Mouse (Mus musculus) brain, adult 2 months (tissue): ENCODE data around the gene Mrpl48.
A peak's percentile ranks its signal among the peaks of the same experiment; 100 is the strongest.

Experiments
- DNase-seq: peaks from one replicate; pipeline ENCODE4 v3.0.0; 2011; ENCODE audit warnings: low read depth, low spot score

Gene Mrpl48

DNA sequence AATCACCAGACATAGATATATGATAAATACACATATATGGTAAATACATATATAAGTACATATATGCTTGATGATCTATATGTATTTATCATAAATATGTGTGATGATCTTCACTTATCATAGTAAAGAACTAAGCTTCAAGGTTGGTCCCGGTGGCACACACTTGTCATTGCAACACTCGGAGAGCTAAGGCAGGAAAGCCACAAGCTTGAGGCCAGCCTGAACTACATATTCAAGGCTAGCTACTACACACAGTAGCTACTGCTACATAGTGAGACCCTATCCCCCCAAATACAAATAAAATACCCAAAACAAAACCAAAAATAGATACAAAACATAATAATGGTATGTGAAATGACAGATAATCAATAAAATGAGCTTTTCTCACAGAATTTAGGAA lies 72.3 kb downstream of the Mrpl48 start:
- DNase-seq = no peak

DNA sequence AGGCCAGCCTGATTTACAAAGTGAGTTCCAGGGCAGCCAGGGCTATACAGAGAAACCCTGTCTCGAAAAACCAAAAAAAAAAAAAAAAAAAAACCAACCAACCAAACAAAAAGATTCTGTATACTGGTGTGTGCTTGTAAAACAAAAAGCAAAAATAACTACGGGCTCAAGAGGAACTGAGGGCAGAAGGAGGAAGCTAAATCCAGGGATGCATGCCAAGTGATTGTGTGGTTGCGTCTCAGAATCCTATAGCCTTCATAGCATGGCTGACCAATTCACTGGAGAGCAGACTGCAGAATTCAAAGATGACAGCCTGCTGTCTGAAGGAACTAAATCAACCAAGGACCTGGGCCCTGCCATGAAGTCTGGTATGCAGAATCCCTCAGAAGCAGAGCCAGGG lies 73.9 kb downstream of the Mrpl48 start:
- DNase-seq = no peak

DNA sequence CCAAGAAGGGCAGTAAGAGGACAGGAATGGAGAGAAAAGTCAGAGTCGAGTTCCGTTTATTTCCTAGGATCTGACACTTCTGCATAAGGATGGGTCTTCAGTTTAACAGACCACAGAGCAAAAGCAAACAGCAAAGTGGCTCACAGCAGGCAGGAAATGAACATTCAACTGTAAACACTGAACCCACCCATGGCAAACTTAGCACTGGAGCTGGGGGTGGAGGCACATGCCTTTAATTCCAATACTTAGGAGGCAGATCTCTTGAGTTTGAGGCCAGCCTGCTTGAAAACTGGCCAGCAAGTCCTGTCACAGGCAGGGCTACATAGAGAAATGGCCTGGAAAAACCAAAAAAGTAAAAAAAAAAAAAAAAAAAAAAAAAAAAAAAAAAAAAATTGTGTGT lies 74.6 kb downstream of the Mrpl48 start:
- no peak for DNase-seq

DNA sequence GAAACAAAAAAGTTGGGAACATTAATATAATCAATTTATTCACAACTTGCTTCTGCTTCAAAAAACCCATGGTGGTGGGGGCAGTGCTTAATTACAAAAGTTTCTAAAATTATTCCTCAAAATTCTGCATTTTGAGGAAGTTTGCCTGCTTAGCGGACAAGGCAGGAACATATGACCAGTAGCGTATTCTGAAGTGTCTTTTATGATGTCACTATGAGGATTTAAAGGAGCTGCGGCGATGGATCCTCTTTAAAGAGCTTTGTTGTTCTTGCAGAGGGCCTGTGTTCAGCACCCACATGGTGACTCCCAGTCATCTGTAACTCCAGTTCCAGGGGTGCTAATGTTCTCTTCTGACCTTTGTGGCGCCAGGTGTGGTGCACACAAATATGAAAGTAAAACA lies 77.3 kb downstream of the Mrpl48 start:
- DNase-seq = no peak

DNA sequence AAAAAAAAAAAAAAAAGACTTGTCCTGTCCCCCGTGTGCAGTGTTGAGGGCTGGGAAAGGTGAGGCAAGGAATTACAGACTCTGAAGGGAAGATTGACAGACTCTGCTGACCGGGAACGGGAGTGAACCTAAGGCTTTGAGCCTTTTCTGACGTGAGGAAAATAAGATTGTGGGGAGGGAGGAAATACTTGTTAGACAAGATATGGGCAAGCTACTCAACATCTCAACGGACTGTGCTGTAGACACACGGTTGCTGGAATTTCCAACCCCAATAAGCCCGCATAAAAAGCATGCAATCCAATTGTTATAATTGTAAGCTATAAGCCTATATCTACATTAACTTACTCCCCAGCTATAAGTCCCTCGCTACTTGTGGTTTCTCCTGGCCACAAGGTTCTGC lies 83.4 kb downstream of the Mrpl48 start:
- no peak for DNase-seq

DNA sequence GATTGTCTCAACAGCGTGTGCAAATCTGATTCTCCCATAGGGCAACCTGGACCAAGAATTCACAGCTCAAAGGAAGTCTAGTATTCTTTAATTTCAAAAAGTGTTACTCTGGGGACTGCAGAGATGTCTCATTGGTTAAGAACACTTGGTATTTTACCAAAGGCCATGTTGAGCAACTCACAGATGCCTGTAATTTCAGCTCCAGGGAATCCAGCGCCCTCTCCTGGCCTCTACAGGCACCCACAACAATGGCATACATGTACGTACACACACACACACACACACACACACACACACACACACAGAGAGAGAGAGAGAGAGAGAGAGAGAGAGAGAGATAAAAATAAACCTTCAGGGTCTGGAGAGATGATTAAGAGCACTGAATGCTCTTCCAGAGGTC lies 85.9 kb downstream of the Mrpl48 start:
- no peak for DNase-seq

DNA sequence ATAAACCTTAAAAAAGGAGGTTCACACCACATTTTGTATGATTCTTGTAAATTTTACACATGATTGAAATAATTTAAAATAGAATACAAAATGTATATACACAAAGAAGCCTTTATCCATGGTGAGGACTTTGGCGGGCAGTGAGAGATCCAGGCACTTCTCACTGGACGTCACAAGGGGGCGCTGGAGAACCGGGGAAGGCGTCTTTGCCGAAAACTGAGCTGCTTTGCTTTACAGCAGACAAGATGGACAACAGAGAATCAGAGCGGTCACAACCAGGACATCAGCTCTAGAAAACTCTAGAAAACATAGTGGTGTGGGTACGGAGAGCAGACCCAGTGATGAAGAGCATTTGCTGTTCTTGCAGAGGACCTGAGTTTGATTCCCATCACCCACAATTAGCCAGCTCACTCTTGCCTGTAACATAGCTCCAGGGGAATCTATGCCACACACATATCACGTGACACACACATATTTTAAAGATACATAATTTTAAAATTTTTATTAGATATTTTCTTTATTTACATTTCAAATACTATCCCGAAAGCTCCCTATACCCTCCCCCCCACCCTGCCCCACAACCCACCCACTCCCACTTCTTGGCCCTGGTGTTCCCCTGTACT lies 87.3 kb downstream of the Mrpl48 start:
- peak; percentile 85 for DNase-seq

DNA sequence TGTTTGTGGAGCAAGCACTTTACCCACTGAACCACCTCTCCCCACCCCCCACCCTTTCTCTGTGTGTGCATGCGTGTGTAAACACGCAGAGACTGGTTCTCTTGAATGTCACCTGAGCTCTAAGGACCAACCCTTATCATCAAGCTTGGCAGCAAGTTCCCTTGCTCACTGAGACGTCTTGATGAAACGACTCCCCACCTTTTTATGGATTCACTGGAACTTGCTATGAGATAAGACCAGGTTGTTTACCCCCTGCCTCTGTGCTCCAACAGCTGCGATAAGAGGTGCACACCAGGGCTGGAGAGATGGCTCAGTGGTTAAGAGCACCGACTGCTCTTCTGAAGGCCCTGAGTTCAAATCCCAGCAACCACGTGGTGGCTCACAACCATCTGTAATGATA lies 87.9 kb downstream of the Mrpl48 start:
- no peak for DNase-seq

DNA sequence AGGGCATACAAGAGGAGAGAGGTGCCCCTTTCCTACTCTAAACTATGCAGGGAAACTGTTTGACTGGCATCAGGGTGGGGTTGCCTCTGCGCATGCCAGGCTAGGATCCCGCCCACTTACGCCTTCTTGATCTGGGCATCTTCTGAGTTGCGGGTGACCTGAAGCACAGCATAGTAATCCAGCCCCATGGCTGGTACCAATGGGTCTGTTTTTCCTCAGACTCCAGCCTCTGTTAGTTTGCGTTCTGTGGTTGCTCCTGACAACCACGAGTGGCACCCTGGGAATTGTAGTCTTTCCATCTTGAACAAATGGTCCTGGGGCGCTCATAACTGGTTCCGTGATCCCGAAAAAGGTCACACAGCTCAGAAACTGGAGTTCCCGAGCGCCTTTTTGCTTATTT lies 93.5 kb downstream of the Mrpl48 start, which contains the start of gene Dnajb13:
TSS of gene Dnajb13 (minus strand) at position 388 of the 400 bp plus-strand sequence.
- DNase-seq = peak; percentile 52

DNA sequence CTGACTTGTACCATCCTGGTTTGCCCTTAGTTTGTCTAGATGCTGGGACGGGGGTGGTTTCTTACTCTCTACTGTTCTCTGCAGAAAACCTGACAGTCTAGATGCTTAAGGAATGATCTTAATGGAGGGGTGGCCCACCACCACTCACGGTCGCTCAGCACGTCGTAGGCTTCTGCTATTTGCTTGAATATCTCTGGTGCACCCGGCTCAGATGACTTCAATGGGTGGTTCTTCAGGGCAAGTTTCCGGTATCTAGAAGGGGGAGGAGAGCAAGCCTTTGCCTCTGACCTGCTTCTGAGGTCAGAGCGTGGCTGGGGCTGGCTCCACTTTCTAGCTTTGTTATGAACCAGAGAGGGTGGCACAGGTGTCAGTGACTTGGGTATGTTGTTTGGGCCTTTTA lies 96.5 kb downstream of the Mrpl48 start:
- no peak for DNase-seq

DNA sequence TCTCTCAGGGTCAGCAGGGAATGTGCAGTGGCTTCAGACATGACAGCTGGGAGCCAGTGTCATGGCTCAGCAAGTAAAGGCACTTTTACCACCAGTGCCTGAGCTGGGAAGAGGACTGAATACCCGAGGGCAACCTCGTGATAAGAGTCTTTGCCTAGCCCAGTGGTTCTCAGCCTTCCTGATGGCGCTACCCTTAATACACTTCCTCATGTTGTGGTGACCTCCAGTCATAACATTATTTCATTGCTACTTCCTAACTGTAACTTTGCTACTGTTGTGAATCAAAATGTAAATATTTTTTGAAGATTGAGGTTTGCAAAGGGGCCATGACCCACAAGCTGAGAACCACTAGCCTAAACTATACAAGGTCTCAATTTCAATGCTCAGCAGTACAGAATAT lies 99.4 kb downstream of the Mrpl48 start:
- DNase-seq = no peak

DNA sequence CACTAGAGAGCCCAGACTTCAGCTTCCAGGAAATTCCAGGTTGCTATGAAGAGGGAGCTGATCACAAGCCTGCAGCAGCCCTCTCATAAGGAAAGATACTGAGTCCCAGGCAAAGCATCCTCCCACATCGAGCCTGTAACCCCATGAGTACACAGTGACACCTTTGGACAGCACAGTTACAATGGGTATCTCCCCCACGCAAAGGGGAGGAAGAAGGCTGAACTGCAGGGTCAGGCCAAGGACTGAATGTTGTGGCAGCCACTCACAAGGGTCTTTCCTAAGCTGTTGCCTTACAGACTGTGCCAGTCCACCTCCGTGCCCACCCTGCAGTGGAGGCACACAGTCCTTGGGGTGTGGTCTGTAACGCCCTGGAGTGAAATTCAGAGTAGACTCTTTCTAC lies 101.6 kb downstream of the Mrpl48 start:
- no peak for DNase-seq

DNA sequence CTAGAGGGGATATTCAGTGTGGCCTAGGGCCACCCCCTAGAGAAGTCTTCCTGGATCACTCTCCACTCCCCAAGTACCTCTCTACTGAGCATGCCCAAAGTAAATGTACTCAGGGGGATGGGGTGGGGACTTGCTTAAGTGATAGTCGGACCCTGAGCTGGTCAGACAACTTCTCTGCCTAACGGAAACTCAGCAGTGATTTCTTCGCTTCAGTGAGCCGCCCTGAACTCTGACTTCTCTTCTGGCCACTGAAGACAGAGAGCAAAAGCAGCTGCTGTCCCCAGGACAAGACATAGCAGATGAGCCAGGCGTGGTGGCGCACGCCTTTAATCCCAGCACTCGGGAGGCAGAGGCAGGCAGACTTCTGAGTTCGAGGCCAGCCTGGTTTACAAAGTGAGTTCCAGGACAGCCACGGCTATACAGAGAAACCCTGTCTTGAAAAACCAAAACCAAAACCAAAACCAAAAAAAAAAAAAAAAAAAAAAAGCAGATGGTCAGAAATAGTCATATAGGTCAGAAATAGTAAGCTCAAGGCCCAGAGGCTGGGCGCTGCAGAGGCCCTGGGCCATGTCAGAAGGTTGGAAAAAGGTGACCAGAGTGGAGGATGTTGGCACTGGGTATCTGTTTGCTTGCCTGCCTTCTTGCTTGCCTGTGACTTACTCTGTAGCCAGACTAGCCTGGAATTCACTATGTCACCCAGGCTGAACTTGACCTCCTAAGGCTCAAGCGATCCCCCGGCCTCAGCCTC lies 103.2 kb downstream of the Mrpl48 start:
- DNase-seq = no peak

DNA sequence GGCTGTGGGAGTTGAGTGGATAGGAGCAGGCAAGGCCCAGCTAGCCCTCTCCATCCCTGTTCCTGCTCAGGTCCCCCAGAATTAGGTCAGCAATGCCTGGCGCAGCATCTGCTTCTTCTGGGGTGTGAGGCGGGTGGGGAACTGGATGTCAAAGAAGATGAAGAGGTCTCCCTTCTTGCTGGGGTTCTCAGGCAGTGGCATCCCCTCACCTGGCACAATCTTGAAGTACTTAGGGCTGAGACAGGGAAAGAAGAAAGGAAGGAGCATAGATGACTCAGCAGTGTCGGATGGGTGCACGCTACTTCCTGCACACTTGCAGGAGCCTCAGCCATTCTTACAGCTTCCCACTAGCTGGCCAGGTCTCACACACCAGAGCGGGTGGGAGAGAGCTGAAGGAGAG lies 105.0 kb downstream of the Mrpl48 start:
- no peak for DNase-seq

DNA sequence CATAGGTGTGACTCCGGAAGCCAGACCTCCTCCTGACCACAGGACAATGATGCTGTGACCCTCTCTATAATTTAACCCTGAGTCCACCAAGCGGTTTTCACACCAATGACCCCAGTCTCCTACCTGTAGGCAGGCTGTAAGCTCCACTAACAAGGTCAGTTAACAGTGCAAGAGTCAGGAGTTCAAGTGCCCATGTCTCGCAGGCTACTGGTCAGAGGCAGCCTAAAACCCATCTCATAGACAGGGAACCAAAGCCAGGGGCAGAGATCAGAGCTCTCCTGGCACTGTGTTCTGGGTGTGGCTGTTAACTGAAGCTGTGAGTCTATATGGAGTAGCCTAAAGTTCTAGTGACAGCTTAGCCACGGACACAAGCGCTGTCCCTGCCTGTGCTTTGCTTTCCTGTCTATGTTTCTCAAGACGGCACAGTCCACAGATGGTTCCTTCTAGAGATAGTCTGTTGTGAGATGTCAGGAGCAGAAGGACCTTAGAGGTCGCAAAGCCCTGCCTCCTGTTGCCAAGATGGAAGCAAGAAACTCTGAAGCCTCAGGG lies 105.7 kb downstream of the Mrpl48 start:
- no peak for DNase-seq

DNA sequence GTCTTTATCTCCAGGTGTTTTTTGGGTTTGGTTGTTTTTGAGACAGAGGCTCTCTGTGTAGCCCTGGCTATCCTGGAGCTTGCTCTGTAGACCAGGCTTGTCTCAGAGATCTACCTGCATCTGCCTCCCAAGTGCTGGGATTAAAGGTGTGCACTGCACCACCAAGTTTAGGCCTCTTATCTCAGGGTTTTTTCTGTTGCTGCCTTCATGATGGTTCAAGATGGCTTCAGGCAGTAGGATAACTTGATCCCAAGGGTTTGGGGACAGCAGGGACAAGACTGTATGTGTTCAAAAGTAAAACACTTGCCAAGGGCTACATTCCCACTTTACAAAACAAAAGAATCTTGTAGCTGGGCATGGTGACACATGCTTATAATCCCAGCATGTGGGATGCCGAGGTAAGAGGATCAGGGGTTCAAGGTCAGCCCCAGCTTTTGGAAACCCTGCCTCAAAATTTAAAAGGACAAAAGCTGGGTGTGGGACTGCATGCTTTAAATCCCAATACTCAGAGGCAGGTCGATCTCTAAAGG lies 106.2 kb downstream of the Mrpl48 start:
- DNase-seq = no peak

DNA sequence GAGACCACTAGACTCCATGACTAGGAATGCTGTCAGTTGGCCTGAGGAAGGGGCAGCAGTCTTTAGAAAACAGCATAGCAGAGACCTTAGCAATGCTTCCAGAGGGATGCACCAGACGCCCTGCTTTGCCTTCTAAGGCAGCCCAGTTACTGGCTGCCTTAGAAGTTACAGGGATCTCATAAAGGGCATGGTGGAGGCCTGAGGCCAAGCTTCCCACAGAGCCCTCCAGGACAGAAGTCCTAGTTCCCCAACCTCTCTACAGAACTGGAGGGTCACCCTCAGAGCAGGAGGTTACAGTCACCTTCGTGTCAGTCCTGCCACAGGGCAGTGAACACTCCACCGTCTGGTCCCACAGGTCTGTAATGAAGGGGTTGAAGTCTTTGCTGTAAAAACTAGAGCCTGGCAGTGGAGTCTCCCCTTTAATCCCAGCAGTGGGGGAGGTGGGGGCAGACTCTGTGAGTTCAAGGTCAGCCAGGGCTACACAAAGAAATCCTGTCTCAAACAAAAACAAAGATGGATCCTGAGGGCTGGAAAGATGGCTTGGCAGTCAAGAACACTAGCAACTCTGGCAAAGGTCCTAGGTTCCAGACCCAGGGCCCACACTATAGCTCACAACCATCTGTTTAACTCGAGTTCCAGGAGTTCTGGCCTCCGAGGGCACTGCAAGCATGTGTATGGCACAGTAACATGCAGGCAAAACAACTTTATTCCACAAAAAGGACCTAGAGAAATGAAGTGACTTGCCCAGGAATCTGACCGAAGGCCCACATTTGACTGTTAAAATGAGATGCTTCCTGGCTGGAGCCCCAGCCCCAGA lies 106.9 kb downstream of the Mrpl48 start:
- no peak for DNase-seq

DNA sequence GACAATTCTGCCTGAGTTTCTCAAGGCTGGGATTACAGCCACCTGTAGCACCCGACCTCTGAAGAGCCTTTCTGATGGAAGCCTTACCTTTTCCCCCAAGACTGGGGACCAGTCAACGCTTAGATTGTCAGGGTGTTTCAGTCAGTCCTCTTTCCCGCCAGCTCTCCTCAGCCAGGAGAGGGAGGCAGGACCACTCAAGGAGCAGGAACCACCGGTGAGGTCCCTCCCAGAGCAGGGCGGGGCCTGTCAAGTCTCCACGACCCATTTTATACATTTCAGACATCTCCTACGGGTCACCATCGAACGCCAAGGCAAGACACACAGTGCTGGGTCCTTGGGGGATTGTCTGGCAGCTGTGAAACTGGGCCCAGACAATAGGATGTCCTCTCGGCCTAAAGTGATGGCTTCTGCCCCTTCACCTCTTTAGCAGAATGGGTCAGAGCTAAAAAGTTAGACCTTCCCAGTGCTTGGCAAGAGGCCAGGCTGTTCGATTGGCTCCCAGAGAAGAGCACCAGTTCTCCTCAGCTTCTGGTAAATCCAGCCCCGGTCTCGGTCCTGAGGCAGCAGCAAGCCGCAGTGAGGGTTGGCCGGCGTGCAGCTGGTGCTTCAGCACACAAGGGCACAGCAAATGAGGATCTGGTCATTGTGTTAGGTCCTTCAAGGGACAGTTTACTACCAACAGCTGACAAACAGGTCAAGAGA lies 107.7 kb downstream of the Mrpl48 start:
- no peak for DNase-seq

DNA sequence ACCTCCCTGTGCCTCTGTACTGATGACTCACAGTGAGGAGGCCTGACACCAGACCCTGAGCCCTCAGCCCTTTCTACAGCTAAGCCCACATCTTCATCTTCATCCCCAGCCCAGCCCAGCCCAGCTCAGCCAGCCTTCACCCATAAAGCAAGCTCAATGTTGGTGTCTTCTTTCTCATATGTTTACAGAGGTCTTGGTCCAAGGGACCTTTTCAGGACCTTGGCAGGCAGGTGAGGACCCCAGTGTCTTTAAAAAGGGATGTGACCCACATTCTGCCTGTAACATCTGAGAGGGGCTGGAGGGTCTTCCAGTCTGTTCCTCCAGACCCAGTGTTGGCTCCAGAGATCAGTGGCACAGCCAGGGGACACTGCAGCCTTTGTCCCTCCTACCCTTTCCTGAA lies 108.6 kb downstream of the Mrpl48 start:
- DNase-seq = no peak

DNA sequence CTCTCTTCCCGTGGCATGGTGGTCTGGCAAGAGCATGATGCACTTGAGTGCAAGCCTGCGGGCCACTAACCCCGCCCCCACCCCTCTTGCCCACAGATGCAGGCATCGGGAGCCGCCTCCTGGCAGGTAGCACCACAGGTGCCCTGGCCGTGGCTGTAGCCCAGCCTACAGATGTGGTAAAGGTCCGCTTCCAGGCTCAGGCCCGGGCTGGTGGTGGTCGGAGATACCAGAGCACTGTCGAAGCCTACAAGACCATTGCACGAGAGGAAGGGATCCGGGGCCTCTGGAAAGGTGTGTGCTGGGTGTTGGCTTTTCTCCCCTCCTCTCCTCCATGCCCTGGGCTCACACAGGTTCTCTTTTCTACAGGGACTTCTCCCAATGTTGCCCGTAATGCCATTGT lies 110.1 kb downstream of the Mrpl48 start:
- no peak for DNase-seq

DNA sequence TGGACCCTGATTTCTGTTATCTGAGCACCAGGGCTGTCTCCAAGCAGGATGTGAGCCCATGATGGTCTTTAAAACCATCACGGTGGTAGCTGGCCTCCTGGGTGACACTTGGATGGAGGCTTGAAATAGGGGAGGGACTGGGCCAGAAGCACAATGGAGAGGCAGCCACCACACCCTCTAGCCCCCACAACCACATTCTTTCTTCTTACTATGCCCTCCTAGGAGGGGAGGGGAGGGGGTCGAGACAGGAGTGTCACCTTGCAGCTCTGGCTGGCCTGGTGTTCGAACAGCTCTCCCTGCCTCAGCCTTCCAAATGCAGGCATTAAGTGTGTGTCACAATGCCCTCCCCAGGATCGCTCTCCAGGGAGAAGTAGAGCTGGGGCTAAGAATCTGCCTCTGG lies 110.7 kb downstream of the Mrpl48 start:
- DNase-seq = no peak

DNA sequence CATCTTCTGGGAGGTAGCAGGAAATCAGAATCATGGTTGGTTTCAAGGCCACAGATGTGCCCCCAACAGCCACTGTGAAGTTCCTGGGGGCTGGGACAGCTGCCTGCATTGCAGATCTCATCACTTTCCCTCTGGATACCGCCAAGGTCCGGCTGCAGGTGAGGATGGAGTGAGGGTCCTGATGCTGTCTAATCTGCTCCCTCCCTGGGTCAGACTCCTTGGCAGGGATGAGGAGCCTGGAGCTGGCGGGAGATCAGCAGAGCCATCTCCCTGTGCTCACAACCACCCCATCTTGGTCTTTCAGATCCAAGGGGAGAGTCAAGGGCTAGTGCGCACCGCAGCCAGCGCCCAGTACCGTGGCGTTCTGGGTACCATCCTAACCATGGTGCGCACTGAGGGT lies 111.3 kb downstream of the Mrpl48 start:
- DNase-seq = no peak
